Mouse (Mus musculus) left cerebral cortex, adult 8-10 months (tissue): ENCODE data around the gene Atxn7l3. TPM values are rescaled to one million over a fixed set of nuclear protein-coding genes. Genes with fewer than 3 reads are reported as not detected.
A peak's percentile ranks its signal among the peaks of the same experiment; 100 is the strongest.

Source experiments
- DNase-seq, 2 experiments: peaks; one replicate each; pipeline ENCODE4 v3.0.0; 2022; ENCODE audit warnings: low spot score in 2 of 2
- total RNA-seq, 4 experiments: library from RNA; stranded (reverse); gene quantifications; 2 replicates each; pipeline ENCODE4 v1.2.4; 2022

Gene Atxn7l3
- total RNA-seq, 4 experiments from 2014 or later: 202 to 218 (median 208) TPM

GRCm38 (mm10) chr11:102318576-102319409 lies 22.4 kb upstream of the Atxn7l3 start:
- DNase-seq: peak in 1 of 2 experiments; percentile 50

- peak in 1 of 2 experiments; percentile 51 for DNase-seq
These were observed 21.6 kb upstream of the Atxn7l3 start for GRCm38 (mm10) chr11:102317901-102318575.

GRCm38 (mm10) chr11:102317298-102317900 lies 21.0 kb upstream of the Atxn7l3 start:
- DNase-seq: peak; percentile 44 to 48

GRCm38 (mm10) chr11:102316572-102317297 lies 20.3 kb upstream of the Atxn7l3 start:
- DNase-seq: peak; percentile 57 to 86

GRCm38 (mm10) chr11:102315690-102316571 lies 19.5 kb upstream of the Atxn7l3 start:
- DNase-seq: peak in 1 of 2 experiments; percentile 10

- peak in 1 of 2 experiments; percentile 4 for DNase-seq
These were observed 17.9 kb upstream of the Atxn7l3 start for GRCm38 (mm10) chr11:102314321-102314720.

- DNase-seq: peak in 1 of 2 experiments; percentile 5
These were observed 16.2 kb upstream of the Atxn7l3 start for GRCm38 (mm10) chr11:102312586-102312985.

GRCm38 (mm10) chr11:102311966-102312365 lies 15.5 kb upstream of the Atxn7l3 start:
- DNase-seq: peak in 1 of 2 experiments; percentile 3

- DNase-seq: no peak
These were observed 14.6 kb upstream of the Atxn7l3 start for GRCm38 (mm10) chr11:102310768-102311695.

- DNase-seq: no peak
These were observed 13.6 kb upstream of the Atxn7l3 start for GRCm38 (mm10) chr11:102309821-102310617.

GRCm38 (mm10) chr11:102308979-102309378 lies 12.5 kb upstream of the Atxn7l3 start:
- peak; percentile 93 to 96 for DNase-seq

GRCm38 (mm10) chr11:102308104-102308503 lies 11.7 kb upstream of the Atxn7l3 start:
- DNase-seq: no peak

GRCm38 (mm10) chr11:102305359-102305758 lies 8.9 kb upstream of the Atxn7l3 start:
- DNase-seq: no peak

- DNase-seq: no peak
These were observed 7.7 kb upstream of the Atxn7l3 start for GRCm38 (mm10) chr11:102304141-102304540.

GRCm38 (mm10) chr11:102299839-102300238 lies 3.4 kb upstream of the Atxn7l3 start:
- no peak for DNase-seq

- no peak for DNase-seq
These were observed 1.4 kb upstream of the Atxn7l3 start for GRCm38 (mm10) chr11:102297577-102298556.
